Mouse (Mus musculus) embryo, embryonic 9.5 days (tissue): Measurements from ENCODE around the gene Olfr1298.

Source experiments
- DNase-seq: peaks from one replicate; pipeline ENCODE4 v3.0.0-alpha.2; 2017; ENCODE audit errors: extremely low spot score

The Olfr1298 gene

GRCm38 (mm10) chr2:111649101-111649500 lies at the start of gene Olfr1298:
TSS of gene Olfr1298 (minus strand) at chr2:111649201.
- no peak for DNase-seq

DNA sequence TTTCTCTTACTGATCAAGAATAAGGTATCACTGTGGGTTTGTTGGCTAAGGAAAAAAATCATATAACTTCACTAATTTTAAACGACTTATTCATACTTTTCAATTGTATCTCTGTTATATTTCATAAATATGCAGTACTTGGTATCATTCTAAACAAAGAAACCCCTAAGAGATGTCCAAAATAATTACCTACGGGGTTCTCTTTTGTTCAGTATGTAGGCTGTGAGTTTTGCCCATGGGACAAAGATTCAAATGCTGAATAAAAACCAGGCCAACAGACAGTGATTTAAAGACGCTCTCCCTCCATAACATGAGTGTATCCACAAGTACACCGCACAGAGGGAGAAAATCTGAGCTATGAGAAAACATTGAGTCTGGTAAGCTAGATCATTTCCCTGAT lies 12.1 kb upstream of the Olfr1298 start, which contains the start of gene Olfr1299:
Gene Olfr1299 (plus strand): TSS at position 301 of the 400 bp plus-strand sequence.
- no peak for DNase-seq

DNA sequence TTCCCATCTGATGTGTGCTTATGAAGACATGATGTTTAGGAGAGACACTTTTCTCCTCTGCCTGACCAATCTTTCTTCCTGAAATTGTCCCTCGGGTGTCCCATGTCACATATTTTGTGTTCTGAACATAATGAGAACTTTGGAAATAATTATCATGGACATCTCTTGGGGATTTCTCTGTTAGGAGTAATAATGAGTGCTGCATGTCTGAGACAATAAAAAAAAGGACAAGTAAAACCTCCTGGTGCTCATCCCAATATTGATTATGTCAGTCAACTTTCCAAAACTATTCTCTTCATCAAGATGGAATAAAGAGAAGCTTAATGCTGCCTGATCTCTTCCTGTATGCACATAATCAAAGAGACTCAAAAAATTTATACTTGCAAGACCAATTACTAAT lies 22.6 kb downstream of the Olfr1298 start, which contains the start of gene Olfr1297:
Gene Olfr1297 (minus strand): TSS at position 101 of the 400 bp plus-strand sequence.
- DNase-seq = no peak
